Mouse (Mus musculus) olfactory bulb, adult 2 months (tissue): ENCODE measurements around the gene Tap1. TPM values are rescaled to one million over a fixed set of nuclear protein-coding genes. Genes with fewer than 3 reads are reported as not detected.

Experiments used
- H3K27ac ChIP-seq: fragments of 200-500 bp; 2 replicates; pipeline ENCODE4 v1.5.1; 2012; ENCODE audit warnings: low read depth, low read length; ENCODE audit not compliant: insufficient read depth
- H3K4me1 ChIP-seq: fragments of 200-500 bp; 2 replicates; pipeline ENCODE4 v1.6.1; 2012; ENCODE audit warnings: low read length; ENCODE audit not compliant: control insufficient read depth, insufficient read depth
- H3K4me3 ChIP-seq: fragments of 200-500 bp; 2 replicates; pipeline ENCODE4 v1.5.1; 2012; ENCODE audit warnings: mild to moderate bottlenecking, low read depth, low read length, moderate library complexity; ENCODE audit not compliant: insufficient read depth
- CTCF ChIP-seq: fragments of 200-500 bp; IDR thresholded peaks from 2 replicates; pipeline ENCODE4 v1.5.1; 2012; ENCODE audit warnings: low read depth, mild to moderate bottlenecking, low read length, moderate library complexity; ENCODE audit not compliant: insufficient read depth
- POLR2A ChIP-seq: fragments of 200-500 bp; IDR thresholded peaks from 2 replicates; pipeline ENCODE4 v1.6.1; 2012; ENCODE audit warnings: mild to moderate bottlenecking, low read depth, low read length, moderate library complexity; ENCODE audit not compliant: insufficient read depth
- WGBS: fragments of 180-500 bp; shearing (Covaris S2); methylation state at CpG from one replicate; pipeline ENCODE4 v1.1.7; 2018; 5-methylcytosine and 5-hydroxymethylcytosine counted together
- polyA plus RNA-seq: library from polyadenylated mRNA; stranded (reverse); fragments of >200 nt; gene quantifications from 2 replicates; pipeline ENCODE4 v1.2.4, GENCODE M21; 2012; ENCODE audit warnings: low replicate concordance; ENCODE audit not compliant: missing spikeins, insufficient read depth, insufficient read length

Gene Tap1
- polyA plus RNA-seq, 1 experiment: not detected

DNA sequence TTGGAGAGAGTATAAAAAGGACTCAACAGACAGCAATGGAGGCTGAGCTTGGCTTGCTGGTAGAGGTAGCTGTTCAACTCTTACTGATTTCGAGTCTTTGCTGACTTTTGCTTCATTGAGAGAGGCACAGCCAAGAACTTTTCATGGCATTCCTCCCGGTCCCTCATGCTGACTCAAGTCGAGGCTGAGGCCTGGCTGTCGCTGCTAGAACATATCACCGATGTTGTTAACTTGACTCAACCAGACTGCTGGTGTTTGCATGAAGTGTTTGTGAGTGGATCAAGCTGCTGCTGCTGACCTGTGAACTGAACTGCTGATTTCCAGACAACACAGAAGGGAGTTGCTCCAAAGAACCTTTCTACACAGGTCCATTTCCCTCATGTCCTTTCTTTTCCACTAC is 49.3 kb downstream of the Tap1 start:
- Histone ChIP-seq H3K4me1 (no peaks in the 10 kb centered on the region), H3K4me3 (no peak overlapping the region), H3K27ac (no peak overlapping the region)
- no peak for TF ChIP-seq CTCF
- no peak for TF ChIP-seq POLR2A
- 86% methylated on average over 5 of the region's 5 CpGs for WGBS

DNA sequence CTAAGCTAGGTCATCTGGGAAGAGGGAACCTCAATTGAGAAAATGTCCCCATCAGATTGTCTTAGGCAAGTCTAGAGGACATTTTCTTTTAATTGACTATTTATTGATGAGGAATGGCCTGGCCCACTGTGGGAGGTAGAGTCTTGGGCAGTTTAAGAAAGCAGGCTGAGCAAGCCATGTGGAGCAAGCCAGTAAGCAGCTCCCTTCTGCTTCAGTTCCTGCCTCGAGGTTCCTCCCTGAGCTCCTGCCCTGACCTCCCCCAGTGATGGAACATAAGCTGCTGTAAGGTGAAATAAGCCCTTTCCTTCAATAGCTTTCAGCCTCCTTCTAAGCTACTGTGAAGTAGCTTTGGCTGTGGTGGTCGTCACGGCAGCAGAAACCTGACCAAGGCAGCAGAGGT is 50.4 kb downstream of the Tap1 start:
- no peak overlapping the region for H3K4me3 ChIP-seq
- TF ChIP-seq POLR2A (no peak), CTCF (no peak)
- H3K27ac ChIP-seq: no peak overlapping the region
- no peaks in the 10 kb centered on the region for H3K4me1 ChIP-seq
- 76% methylated on average over 3 of the region's 3 CpGs for WGBS

DNA sequence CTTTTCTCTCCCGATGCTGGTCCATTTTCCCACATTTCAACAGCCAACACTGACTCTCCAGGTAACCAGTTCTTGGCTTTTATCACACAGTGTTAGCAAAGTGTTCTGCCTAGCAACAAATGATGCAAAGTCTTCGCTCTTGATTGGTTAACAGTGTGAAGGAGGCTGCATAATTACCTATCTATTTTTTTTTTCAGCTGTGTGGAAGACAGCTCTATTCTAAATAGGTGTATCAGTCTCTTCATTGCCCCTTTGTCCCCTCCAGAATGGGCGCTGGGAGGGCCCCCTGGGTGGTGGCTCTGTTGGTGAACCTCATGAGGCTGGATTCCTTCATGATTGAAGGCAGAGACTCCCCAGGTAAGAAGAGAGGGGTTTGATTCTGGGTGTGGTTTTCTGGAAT is 51.4 kb downstream of the Tap1 start, which contains the start of gene H2-Ob:
Gene H2-Ob, plus strand, starts transcription at position 198 of the 400 bp plus-strand sequence.
- WGBS: 57% methylated on average over 3 of the region's 3 CpGs
- Histone ChIP-seq H3K4me3 (no peak within 1 kb of the TSS), H3K4me1 (no peaks in the 10 kb centered on the region), H3K27ac (no peak within 1 kb of the TSS)
- TF ChIP-seq POLR2A (no peak), CTCF (no peak)

DNA sequence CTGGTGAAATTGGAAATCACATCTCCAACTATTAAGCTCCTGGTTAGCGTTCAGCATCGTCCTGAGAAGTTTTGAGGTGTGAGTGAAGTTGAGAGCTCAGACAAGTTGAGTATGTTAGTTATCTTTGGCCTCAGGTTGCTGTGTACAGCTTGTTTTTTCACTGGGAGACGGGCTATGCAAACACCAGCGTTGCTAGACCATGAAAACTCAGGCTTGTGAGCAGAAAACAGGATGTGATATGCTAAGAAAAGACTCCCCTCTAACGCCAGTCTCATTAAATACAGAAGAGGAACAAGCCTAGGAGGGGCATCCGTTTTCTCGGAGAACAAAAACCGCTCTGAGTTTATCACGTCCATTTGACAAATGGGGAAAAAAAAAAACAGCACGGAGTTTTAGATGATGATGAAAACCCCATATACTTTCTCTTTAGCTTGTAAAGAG is 52.3 kb downstream of the Tap1 start:
- H3K27ac ChIP-seq: no peak overlapping the region
- WGBS: 59% methylated on average over 10 of the region's 10 CpGs
- no peak overlapping the region for H3K4me3 ChIP-seq
- TF ChIP-seq CTCF (no peak), POLR2A (no peak)
- H3K4me1 ChIP-seq: no peaks in the 10 kb centered on the region

DNA sequence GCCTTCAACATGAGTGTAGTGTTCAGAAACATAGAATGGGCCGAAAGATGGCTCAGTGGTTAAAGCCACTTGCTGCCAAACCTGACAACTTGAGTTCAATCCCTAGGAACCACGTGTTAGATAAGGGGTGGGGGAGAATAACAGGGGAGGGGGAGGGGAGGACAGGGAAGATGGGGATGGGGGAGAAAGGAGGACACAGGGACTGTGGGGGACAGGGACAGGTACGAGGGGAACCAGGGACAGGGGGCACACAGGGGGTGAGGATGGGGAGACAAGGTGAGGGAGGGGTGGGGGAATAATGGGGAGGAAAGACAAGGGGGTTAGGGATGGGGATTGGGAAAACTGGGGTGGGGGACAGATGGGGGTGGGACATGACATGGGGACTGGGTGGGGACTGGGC is 53.0 kb downstream of the Tap1 start:
- H3K4me1 ChIP-seq: no peaks in the 10 kb centered on the region
- no peak overlapping the region for H3K27ac ChIP-seq
- WGBS: 66% methylated on average over 3 of the region's 3 CpGs
- H3K4me3 ChIP-seq: no peak overlapping the region
- no peak for TF ChIP-seq POLR2A
- TF ChIP-seq CTCF: no peak

DNA sequence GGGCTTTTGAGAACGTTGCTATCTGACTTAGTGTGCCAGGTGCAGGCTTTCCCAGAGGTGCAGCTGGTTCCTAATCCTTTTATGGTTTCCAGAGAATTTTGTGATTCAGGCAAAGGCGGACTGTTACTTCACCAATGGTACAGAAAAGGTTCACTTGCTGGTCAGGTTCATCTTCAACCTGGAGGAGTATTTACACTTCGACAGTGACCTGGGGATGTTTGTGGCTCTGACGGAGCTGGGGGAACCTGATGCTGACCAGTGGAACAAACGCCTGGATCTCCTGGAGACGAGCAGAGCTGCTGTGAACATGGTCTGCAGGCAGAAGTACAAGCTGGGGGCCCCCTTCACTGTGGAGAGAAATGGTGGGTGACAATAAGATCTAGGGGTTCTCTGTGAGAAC is 53.6 kb downstream of the Tap1 start:
- Histone ChIP-seq H3K27ac (no peak overlapping the region), H3K4me3 (no peak overlapping the region), H3K4me1 (no peaks in the 10 kb centered on the region)
- WGBS: 86% methylated on average over 6 of the region's 6 CpGs
- TF ChIP-seq CTCF (no peak), POLR2A (no peak)

DNA sequence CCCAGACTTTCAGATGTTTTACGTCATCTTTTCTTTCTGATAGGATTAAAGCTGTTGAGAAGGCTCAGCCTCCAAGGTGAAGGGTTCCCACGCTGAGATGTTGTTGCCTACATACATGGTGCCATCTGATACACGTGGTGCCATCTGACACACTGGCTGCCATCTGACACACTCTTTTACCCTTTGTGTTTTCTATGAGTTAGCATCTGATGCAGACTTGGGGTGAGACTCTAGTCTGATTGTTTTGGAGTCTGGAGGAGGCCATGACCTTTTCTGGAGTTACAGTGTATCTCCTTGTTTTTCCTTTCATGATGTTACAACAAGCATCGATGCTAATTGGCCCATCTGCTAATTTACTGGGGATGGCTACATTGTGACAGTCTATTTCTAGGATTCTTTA is 57.3 kb downstream of the Tap1 start:
- Histone ChIP-seq H3K27ac (no peak overlapping the region), H3K4me3 (no peak overlapping the region), H3K4me1 (peaks cover 6% of the 10 kb centered on the region; the same call in 1 of the 2 replicates)
- no peak for TF ChIP-seq CTCF
- no peak for TF ChIP-seq POLR2A
- 58% methylated on average over 4 of the region's 4 CpGs for WGBS

Other genes starting within 250 kb of the Tap1 start
- gene Pfdn6, start 247.2 kb upstream of the Tap1 start, polyA plus RNA-seq: not detected in 2 replicates
- gene Wdr46, start 246.9 kb upstream of the Tap1 start, polyA plus RNA-seq: not detected in 2 replicates
- gene B3galt4, start 236.1 kb upstream of the Tap1 start, polyA plus RNA-seq: not detected in 2 replicates
- not detected in 2 replicates for gene Vps52, start 231.7 kb upstream of the Tap1 start, polyA plus RNA-seq
- gene Rps18, start 231.6 kb upstream of the Tap1 start, polyA plus RNA-seq: 1,298 TPM in 1 of 2 replicates, not detected in the other
- not detected in 2 replicates for gene H2-K1, start 187.2 kb upstream of the Tap1 start, polyA plus RNA-seq
- gene Ring1, start 162.9 kb upstream of the Tap1 start, polyA plus RNA-seq: not detected in 2 replicates
- gene H2-Ke6, start 159.5 kb upstream of the Tap1 start, polyA plus RNA-seq: not detected in 2 replicates
- not detected in 2 replicates for gene Slc39a7, start 155.9 kb upstream of the Tap1 start, polyA plus RNA-seq
- not detected in 2 replicates for gene Rxrb, start 155.7 kb upstream of the Tap1 start, polyA plus RNA-seq
- not detected in 2 replicates for gene Col11a2, start 148.1 kb upstream of the Tap1 start, polyA plus RNA-seq
- gene H2-Oa, start 95.2 kb upstream of the Tap1 start, polyA plus RNA-seq: not detected in 2 replicates
- gene H2-DMa, start 68.0 kb upstream of the Tap1 start, polyA plus RNA-seq: not detected in 2 replicates
- gene Brd2, start 64.9 kb upstream of the Tap1 start, polyA plus RNA-seq: 233 TPM in 1 of 2 replicates, not detected in the other
- not detected in 2 replicates for gene H2-DMb2, start 44.2 kb upstream of the Tap1 start, polyA plus RNA-seq
- gene H2-DMb1, start 34.5 kb upstream of the Tap1 start, polyA plus RNA-seq: not detected in 2 replicates
- gene Psmb9, start 211 bp downstream of the Tap1 start, polyA plus RNA-seq: 272 TPM in 1 of 2 replicates, not detected in the other
- gene Psmb8, start 10.2 kb downstream of the Tap1 start, polyA plus RNA-seq: not detected in 2 replicates
- 159 TPM in 1 of 2 replicates, not detected in the other for gene Tap2, start 16.0 kb downstream of the Tap1 start, polyA plus RNA-seq
- not detected in 2 replicates for gene H2-Ob, start 51.4 kb downstream of the Tap1 start, polyA plus RNA-seq
- not detected in 2 replicates for gene H2-Ab1, start 70.1 kb downstream of the Tap1 start, polyA plus RNA-seq
- gene H2-Aa, start 100.3 kb downstream of the Tap1 start, polyA plus RNA-seq: 508 and 641 TPM in 2 replicates
- gene H2-Eb1, start 118.3 kb downstream of the Tap1 start, polyA plus RNA-seq: 452 TPM in 1 of 2 replicates, not detected in the other
- gene H2-Eb2, start 138.1 kb downstream of the Tap1 start, polyA plus RNA-seq: not detected in 2 replicates
- not detected in 2 replicates for gene Btnl2, start 167.3 kb downstream of the Tap1 start, polyA plus RNA-seq
- gene Btnl1, start 189.6 kb downstream of the Tap1 start, polyA plus RNA-seq: not detected in 2 replicates
- gene BC051142, start 211.3 kb downstream of the Tap1 start, polyA plus RNA-seq: not detected in 2 replicates